Mouse (Mus musculus) retina, postnatal 1 day (tissue): ENCODE data around the gene Tle6.

Source experiments
- DNase-seq: peaks from one replicate; pipeline ENCODE4 v3.0.0-alpha.2; 2012

Gene Tle6

DNA sequence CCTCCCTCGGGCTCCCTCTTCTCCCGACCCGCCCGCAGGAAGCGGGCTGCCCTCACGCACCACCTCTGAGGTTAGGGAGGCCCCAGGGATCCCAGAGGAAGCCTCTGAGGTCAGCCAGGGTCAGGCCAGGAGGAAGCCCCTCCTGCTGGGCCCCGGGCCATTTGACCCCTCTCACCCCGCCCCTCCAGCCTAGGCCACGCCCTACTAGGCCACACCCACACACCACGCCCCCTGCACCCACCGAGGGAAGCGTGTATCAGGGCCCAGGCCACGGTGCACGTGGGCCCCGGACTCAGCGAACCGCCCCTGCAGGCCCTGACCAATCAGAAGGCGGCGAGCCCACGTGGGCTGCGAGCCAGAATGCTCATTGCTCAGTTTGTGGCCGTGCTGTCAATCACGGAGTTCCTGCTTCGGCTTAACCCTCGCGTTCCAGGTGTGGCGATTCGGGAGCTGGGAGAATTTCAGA lies at the start of gene Tle6:
Tle6 (minus strand) TSS at position 336 of the 466 bp plus-strand sequence.
- peak; percentile 97 for DNase-seq

DNA sequence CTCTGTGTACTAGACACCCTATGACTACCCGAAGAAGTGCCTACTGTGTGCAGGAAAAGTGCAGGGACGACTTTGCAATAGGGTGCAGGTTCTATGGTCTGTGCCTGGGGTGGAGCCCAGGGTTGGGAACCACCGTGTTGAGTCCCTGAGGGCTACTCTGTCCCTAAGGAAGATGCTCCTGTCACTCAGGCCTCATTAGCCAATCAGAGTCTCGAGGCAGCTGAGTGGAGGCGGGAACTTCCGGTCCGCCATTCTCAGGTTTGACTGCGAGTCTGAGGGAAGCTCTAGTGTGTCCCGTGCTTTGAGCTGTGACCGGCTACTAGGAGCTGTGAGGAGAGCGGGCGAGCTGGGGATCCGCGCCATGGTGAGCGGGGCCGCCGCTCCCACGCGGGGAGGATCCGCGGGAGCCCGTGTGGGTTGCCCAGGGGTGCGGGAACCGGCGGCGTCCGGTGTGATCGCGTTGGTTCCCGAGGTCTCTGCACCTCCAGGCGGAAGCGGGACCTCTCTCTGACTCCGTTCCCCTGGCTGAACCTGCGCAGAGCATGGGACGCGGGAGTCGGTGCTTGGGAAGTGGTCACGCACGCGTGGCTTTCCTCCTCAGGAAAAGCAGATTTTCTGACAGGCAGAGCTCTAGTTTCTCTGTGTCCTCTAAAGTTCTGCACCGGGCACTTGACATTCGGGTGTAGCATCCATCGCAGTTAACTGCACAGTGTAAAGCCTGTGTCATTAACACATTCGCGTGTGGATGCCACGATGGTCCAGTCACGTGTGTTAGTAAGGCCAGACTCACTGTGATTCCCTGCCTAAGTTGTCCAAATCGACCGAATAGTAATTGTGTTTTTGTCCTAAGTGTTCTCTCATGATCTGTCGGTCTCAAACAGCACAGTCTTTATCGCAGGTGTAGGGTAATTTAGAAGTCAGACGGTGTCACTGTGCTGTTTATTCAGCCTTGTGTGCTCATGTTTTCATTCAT lies 48.2 kb upstream of the Tle6 start, which contains the start of gene Gm10778:
Gm10778 (plus strand) TSS at position 257 of the 973 bp plus-strand sequence.
- DNase-seq, result peak; percentile 95

DNA sequence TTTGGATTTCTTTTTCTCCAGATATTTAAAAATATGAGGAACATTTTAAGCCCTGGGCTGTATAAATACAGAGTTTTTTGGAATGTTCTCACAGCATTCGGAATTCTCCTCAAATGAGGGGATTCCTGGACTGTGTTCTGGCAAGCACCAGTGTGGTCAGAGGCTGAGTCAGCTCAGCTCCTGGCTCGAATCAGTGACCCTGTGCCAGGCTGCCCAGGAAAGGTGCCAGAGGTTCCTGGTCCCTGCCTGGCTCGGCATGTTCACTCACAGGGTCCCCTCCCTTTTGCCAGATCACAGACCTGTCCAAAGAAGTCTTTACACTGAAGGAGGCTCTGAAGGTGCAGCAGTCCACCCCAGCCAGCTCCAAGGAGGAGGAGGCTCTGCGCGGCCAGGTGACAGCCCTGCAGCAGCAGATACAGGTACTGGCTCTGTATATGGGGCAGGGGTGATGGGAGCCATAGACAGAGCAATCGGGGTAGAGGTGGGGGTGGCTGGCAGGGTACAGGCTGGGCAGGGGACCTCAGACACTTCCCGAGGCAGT lies 45.2 kb upstream of the Tle6 start:
- DNase-seq, result no peak

DNA sequence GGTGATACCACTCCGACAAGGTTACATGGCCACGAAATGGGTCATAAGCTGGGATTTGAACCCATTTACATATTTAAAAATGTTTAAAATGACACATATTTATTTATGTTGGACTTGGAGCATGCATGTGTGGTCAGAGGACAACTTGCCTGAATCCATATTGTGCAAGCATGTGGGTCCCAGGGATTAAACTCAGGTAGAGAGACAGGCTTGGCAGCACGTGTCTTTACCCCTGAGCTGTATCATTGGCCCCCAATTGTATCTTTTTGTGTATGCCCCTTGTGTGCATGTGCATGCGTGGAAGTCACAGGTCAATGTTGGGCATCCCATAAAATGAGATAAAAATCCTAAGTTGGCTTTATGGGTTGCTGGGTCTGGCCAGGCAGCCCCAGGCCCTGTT lies 44.5 kb upstream of the Tle6 start:
- DNase-seq, result no peak

DNA sequence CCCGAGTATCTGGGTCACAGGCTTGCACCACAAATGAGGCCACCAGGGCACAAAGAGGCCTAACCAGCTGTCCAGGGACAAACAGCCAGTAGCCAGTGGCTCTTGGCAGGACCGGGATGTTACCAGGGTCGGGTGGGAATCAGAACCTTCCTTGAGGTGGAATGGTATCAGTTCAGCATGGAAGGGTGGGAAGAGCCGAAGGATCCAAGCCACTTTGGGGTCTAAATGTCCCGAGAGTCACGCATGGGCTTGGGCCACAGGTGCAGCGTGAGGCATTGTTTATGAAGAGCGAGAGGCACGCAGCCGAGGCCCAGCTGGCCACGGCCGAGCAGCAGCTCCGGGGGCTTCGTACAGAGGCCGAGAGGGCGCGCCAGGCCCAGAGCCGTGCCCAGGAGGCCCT lies 43.8 kb upstream of the Tle6 start:
- DNase-seq, result no peak

DNA sequence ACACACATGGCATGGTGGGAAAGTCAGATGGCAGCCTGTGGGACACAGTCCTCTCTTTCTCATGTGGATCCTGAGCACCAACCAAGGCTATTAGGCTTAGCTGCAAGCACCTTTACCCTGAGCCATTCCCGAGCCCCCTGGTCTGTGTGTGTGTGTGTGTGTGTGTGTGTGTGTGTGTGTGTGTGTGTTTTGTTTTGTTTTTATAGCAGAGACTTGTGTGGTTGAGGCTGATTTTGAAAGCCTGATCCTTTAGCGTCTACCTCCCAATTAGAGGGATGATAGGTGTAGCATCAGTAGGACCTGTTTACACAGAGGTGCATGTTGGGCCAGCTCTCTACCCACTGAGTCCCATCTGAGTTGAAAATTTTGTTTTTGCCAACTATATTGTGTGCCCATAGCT lies 43.3 kb upstream of the Tle6 start:
- no peak for DNase-seq

DNA sequence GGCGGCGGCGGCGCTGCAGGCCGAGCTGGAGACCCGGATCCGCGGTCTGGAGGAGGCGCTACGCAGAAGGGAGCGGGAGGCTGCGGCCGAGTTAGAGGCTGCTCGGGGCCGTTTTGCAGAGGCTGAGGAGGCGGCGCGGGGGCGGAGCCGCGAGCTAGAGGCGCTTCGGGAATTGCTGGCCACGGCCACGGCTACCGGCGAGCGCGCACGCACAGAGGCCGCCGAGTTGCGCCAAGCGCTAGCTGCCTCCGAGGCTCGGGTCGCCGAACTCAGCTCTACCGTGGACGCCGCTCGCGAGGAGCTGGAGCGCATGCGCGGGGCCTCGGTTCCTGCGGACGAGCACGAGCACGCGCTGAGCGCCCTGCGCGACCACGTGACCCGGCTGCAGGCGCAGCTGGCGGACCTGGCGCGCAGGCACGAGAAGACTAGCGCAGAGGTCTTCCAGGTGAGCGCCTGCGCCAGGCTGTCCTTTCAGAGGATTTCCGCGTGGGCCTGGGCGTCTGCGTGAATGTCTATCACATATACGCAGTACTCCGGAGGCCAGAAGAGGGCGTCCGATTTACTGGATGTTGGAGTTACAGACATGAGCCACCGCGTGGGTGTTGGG lies 42.7 kb upstream of the Tle6 start:
- DNase-seq, result peak; percentile 96

DNA sequence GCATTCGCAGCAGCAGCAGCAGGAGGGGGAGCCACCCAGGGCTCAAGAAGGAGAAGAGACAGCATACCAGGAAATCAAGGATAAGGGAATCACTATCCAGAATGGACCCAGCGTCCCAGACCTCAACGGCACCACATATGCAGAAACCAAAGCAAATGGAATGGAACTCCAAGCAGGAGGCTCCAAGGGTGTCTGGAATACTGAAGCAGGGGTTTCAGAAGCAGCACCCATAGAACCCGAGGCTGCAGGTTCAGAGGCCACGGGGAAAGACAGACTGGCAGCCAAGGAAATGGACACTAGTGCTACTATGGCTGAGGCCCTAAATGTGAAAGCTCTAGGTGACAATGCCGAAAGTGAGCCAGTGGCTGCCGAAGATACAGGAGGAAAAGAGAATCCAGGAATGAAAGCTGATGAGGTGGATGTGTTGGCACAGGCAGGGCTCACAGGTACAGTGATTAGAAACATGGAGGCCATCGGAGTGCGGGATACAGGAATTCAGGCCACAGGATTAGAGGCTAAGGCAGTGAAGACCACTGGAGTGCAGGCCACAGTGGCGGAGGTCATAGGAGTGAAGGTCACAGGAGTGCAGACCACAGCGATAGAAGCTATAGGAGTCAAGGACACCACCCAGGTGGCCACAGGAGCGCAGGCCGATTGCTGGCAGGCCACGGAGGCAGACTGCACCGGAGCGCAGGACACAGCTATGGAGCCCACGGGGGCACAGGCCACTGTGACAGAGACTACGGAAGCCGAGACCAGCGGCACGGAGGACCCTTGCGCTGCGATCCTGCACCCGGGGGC lies 42.0 kb upstream of the Tle6 start:
- DNase-seq, result no peak

DNA sequence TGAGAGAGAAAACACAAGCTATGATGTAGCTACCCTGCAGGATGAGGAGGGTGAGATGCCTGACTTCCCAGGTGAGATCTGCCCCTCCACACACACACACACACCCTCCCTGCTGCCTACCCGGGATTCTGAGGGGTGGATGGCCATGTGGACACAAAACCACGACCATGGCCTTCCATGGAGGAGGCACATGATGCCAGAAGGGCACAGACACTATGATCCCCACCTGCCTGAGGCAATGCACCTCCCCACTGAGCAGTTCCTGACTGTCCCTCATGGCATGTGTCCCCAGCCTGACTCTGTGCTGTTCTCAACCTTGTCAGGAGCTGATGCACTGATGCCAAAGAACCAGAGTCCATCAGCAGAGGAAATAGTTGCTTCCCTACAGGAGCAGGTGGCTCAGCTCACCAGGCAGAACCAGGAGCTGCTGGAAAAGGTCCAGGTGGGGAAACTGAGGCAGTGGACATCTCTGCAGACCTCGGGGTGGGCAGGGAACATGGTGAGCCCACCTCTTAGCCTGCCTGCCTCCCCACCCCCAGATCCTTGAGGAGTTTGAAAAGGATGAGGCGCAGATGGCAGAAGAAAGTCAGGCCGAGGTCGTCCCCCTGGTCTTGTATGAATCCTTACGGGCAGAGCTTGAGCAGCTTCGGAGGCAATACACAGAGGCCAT lies 41.2 kb upstream of the Tle6 start:
- no peak for DNase-seq

DNA sequence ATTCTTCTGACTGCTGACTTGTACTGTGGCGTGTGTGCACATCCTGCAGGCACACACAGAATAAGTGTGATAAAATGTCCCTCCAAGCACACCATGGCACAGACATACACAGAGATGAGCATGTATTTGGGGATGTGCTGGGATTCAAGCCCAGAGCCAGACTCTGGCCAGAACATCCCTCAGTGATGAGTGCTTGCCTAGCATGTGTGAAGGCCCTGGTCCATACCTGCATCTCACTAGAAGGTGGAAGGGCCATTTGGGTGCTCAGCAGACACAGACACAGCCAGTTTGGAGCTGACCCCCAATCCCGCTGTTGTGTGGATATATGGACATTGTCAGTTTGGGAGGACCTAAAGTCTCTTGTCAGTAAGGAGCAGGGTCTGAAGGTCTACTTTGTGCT lies 40.7 kb upstream of the Tle6 start:
- DNase-seq, result no peak

DNA sequence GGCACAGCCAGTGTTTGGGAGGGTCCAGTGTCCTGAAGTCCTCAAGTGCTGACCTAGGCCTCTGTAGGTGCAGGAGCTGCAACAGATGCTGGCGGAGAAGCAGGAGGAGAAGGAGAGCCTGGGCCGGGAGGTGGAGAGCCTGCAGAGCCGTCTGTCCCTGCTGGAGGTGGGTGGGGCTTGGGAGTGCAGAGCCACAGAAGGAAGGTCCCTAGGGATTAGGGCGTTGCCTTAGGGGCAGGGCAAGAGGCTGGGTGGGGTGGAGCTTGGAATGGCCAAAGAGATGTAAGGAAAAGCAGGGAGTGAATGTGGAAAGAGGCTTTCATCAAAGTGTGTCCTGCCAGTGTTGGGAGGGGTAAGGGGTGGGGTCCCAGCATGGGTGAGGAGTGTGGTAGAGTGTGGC lies 40.0 kb upstream of the Tle6 start:
- DNase-seq, result peak; percentile 40

DNA sequence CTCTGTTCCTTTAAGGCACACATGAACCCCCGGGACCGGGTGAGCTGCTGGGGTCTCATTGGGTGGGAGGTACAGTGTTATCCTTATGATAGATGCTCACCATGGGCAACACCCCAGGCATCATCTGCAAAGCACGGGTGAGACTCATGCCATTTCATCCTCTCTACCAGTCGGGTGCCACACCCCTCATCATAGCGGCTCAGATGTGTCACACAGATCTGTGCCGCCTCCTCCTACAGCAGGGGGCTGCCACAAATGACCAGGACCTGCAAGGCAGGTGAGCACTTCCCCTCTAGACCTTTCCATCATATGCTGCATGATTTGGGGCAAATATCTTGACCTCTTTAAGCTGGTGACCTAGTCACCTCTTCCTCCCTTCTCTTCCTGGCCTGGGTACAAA lies 37.2 kb upstream of the Tle6 start:
- no peak for DNase-seq

DNA sequence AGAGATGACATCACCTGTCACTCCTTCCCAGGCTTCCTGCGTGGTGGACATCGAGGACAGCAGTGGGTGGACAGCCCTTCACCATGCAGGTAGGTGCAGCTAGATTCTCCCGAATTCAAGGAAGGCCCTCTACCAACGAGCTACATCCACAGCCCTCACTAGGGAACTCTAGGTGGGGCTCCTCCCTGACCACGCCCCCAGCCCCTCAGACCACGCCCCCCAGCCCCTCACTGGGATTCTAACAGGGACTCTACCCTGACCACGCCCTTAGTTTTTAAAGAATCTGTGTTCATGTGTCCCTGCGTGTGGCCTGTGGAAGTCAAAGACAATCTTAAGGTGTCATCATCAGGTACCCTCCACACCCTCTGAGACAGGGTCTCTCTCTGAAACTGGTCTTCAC lies 35.5 kb upstream of the Tle6 start:
- DNase-seq, result no peak

DNA sequence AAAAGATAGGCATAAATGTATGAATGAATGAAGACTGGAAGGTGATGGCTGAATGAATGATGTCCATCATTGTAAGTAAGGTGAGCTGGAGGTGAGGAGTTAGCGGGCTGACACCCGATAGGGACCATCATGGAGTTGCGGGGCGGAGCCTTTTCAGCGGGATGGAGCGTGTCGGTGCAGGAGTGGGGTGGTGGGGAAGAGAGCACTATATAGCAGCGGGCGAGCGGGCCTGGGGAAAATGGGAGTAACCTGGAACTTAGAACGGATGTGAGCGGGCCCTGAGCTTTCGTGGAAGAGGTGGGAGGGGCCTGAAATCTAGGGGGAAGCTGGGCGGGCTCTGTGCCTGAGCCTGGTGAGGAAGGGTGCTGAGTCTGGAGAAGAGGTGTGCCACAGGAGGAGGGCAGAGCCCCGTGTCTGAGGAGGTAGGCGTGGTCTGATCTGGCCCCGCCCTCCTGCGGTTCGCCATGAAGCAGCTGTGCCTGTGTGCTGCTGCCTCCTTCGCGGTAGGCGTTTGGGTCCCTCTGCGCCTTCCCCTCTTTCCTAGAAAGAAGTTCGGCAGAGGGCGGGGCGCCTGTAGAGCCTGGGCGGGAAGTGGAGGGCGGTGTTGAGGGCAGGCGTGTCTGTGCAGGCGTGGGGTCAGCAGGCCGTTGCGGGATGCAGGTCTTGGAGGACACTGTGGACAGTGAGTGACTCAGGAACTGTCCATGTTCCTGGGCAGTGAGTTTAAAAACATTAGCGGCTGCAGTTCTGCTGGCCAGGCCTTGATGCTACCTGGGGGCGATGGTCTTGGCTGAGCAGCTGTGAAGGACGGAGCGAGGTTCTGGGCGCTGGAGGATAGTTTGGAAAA lies 32.6 kb upstream of the Tle6 start:
- peak; percentile 90 for DNase-seq

DNA sequence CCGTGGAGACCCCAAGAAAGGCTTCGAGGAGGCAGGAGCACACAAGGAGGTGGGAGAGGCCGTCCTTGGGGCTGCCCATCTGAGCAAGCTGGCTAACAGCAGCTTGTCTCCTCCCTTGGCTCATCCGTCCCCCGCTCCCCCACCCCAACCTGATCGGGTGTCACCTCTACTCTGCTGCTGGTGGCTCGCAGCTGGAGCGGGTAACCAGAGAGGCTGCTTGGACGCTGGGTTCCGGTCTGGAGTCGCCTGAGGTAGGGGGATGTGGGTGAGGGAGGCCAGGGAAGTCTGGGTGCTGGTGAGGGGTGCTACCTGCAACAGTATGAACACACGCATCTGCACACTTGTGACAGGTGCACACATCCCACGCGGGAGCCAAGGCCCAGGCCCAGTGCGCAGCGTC lies 27.5 kb upstream of the Tle6 start, which contains the start of gene Ankrd24:
Ankrd24 (plus strand) TSS at position 151 of the 400 bp plus-strand sequence.
- DNase-seq, result no peak

DNA sequence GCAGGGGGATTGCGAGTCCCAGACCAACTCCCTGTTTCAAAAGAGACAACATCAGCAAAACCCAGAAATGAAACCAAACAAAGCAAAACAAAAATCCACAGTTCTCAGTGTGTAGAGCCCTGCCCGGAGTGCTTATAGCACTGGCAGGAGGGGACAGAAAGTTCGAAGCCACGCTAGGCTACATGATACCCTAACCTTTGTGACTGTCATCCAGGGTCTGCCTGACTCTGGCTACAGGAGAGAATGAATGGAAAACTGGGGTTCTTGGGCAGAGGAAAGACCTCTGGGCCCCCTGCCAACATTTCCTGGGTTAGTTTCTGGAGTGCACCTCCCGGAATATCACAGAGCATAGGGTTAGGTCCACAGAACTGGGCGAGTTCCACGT lies 27.0 kb upstream of the Tle6 start:
- DNase-seq, result no peak

DNA sequence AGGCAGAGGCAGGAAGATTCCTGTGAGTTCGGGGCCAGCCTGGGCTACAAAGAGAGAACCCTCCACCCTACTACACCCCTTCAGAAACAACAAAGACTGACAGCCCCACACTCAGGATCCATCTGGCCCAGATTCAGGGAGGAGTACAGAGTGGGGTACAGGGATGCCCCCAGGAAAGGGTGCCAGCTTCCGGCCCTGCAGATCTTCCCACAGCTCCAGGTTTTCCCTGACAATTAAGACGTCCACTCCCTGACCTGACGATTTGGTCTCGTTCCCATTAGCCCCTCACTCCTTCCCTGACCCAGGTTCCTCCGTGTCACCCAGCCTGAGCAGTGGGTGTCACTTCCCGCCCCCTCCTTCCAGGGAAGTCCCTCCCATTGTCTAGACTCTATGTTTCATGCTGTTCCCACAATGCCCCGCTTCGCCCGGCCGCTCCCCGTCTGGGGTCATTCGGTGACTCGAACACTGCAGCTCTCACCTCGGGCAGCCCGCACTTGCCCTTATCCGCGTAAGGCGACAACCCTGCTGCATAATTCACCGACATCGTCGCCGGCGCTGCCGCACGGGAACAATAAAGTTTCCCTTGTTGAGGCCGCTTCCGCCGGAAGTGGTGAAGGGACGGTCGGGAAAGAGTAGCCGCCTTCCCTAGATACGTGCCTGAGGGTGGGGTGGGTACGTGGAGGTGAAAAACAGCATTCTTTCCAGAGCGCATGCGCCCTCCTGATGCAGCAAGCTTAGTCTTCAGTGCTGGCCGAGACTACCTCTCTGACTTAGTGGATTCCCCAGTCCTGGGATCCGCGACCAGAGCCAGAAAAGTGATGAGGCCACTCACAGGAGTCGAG lies 26.3 kb upstream of the Tle6 start, which contains the start of gene Sirt6:
Sirt6 (minus strand) TSS at position 804 of the 842 bp plus-strand sequence.
- peak; percentile 97 for DNase-seq

DNA sequence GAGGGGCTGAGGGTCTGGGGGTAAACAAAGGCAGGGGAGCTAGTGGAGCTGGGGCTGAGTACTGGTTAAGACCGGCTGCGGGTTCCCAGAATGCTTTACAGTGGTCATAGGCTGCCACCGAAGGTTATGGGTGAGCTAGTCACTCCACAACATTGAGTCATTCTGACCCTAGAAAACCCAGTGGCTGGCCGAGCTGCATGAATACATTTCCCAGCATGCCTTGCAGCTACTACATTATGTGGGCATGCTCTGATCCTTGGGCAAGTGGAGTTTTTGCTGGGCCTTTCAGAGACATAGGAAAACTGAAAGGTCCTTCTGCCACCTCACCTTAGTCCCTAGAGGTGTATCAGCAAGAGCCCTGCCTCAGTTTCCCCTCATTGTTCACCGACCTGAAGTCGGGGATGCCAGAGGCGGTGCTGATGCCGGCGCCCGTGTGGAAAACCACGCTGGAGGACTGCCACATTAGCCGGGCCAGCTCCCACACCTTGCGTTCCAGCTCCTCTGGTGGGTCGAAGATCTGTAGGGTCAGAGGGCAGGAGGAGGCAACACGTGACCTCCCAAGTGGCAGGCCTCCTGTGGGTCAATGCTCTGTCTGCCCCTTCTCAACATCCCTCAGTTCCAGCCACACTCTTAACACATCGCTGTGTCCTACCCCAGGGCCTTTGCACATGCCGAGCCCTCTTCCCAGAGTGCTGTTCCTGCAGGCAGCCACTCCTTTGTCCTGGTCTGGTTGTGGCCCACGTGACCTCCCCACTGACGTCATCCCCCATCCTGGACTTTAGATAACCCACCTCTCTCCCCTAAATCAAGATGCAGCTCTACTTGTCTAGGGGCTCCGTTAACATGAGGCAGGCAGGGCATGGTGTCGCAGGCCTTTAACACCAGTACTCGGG lies 25.5 kb upstream of the Tle6 start:
- no peak for DNase-seq

DNA sequence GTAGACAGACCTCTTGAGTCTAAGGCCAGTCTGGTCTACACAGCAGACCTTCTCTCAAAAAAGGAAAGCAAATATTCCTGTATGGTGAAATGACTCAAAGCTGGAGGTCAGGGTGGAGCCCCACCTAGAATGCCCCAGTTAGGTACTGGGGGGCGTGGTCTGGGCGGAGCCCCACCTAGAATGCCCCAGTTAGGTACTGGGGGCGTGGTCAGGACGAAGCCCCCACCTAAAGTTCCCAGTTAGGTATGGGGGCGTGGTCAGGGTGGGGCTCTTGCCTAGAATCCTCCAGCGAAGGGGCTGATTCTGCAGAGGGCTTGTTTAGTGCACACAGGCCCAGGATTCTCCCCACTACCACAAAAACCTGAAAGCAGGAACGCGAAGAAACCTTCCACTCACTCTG lies 22.6 kb upstream of the Tle6 start:
- no peak for DNase-seq
